Mouse (Mus musculus): Measurements from ENCODE around the gene Lpar5. TPM values are rescaled to one million over a fixed set of nuclear protein-coding genes. Genes with fewer than 3 reads are reported as not detected.

The Lpar5 gene
- polyA plus RNA-seq, 1 experiment: 13.9 TPM

- DNase-seq: no peak
- H3K4me1 ChIP-seq (ENCODE audit: control insufficient read depth, insufficient read depth, low read length): peaks cover 27% of the 10 kb centered on the region
- no peak for TF ChIP-seq CTCF (IDR thresholded peaks at IDR 0.05; ENCODE audit: insufficient read depth, low read length)
- no peak for TF ChIP-seq POLR2A (IDR thresholded peaks at IDR 0.05; ENCODE audit: borderline replicate concordance, extremely low read depth, low read depth, low read length)
- no peak overlapping the region for H3K4me3 ChIP-seq (replicated peaks; ENCODE audit: extremely low read depth, low read depth, low read length)
- WGBS: 37% methylated on average over 3 of the region's 3 CpGs
Measured at GRCm38 (mm10) chr6:125094843-125095242, 27.1 kb downstream of the Lpar5 start.

DNA sequence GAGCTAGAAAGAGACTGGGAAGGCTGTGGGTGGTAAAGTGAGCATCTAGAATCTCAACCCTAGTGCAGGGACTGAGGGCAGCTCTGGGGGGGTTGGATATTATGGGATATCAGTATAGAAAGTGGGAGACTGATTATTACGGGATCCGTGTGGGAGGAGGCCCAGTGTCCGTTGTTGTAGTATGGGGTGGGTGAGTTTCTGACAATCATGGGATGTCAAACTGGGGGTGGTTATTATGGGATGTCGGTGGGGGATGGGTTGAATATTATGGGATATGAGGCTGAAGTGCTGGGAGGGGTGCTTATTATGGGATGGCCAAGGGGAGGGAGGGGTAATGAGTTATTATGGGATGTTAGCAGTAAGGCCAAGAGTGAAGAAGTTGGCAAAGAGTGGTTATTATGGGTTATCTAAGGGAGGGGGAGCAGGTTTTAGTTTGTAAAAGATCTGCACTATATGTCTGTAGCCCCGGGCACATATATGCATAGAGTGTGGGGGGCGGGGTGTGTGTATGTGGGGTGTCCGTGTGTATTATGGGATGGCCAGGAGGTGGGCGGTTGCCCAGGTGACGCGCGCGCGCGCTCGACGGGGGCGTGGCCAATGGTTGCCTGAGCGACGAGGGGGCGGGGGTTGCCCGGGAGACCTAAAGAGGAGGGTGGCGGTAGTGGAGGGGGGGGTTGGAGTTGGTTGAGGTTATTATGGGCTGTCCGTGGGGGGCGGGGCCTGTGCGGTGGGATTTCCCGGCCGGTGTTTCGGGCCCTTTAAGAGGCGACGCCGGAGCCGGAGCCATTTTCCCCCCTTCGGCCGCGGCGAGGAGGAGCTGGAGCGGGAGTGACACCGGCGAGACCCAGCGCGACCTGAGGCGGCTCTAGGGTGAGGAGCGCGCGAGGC, 27.9 kb downstream of the Lpar5 start, which contains the start of gene Chd4:
Gene Chd4 (plus strand): TSS at position 591 of the 888 bp plus-strand sequence.
- 2% methylated on average over 39 of the region's 45 CpGs for WGBS
- TF ChIP-seq POLR2A (IDR thresholded peaks at IDR 0.05; ENCODE audit: borderline replicate concordance, extremely low read depth, low read depth, low read length) (peak; percentile 86; the same call in 1 of the 2 replicates), CTCF (IDR thresholded peaks at IDR 0.05; ENCODE audit: insufficient read depth, low read length) (no peak)

DNA sequence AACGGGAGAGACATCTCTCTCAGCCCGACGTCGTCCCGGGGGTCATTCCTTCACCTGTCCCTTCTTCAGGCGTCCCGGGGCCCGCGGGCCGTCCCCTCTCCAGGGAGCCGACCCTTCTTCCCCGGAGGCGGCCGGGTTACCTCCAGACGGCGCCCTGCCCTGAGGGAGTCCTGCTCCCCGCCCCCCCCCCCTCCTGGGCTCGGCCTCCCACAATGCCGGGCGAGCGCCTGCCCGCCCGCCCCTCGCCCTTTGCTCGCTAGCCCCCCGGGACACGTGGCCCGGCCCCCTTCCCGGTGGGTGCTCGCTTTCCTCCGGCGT, 28.5 kb downstream of the Lpar5 start:
- no peak for DNase-seq
- WGBS: 0% methylated on average over 16 of the region's 32 CpGs
- TF ChIP-seq CTCF (IDR thresholded peaks at IDR 0.05; ENCODE audit: insufficient read depth, low read length) (no peak), POLR2A (IDR thresholded peaks at IDR 0.05; ENCODE audit: borderline replicate concordance, extremely low read depth, low read depth, low read length) (no peak)
- Histone ChIP-seq H3K4me1 (ENCODE audit: control insufficient read depth, insufficient read depth, low read length) (peaks cover 28% of the 10 kb centered on the region), H3K4me3 (replicated peaks; ENCODE audit: extremely low read depth, low read depth, low read length) (peak overlapping the region; percentile 90)

More for the DNA sequence above, 27.9 kb downstream of the Lpar5 start, which contains the start of gene Chd4:
- DNase-seq: peak; percentile 88
- peaks cover 28% of the 10 kb centered on the region for H3K4me1 ChIP-seq (ENCODE audit: control insufficient read depth, insufficient read depth, low read length)
- H3K4me3 ChIP-seq (replicated peaks; ENCODE audit: extremely low read depth, low read depth, low read length): peak within 1 kb of the TSS; percentile 90

DNA sequence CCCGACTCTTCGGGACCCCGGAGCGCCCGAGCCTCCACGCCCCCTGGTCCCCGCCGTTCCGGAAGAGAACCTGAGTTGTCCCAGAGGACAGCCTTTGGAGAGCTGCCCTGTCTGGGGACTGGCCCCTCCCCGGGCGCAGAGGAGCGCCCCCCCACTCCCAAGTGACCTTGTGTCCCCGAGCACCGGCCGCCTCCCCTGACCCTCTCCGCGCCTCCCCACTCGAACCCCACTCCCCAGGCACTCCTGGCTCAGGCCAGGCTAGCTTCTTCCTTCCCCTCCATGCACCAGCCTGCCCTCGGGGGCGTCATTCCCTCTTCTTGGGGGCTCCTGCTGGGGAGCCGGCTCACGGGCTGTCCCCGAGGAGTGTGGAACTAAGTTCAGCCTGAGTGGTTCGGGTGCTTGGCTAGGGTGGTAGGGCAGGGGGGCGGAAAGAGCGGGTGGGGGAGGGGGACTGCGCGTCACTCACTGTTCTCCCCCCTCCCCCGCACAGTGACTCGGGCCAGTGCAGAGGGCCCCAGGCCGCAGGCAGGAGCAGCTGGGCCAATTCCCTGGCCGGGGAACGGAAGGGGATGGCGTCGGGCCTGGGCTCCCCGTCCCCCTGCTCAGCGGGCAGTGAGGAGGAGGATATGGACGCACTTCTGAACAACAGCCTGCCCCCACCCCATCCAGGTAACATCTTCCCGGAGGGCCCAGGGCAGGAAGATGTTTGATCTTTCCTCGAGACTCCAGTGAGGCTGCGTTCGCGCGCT, 29.1 kb downstream of the Lpar5 start:
- 1% methylated on average over 40 of the region's 44 CpGs for WGBS
- peak overlapping the region; percentile 90 for H3K4me3 ChIP-seq (replicated peaks; ENCODE audit: extremely low read depth, low read depth, low read length)
- no peak for TF ChIP-seq CTCF (IDR thresholded peaks at IDR 0.05; ENCODE audit: insufficient read depth, low read length)
- no peak for TF ChIP-seq POLR2A (IDR thresholded peaks at IDR 0.05; ENCODE audit: borderline replicate concordance, extremely low read depth, low read depth, low read length)
- peak; percentile 54 for DNase-seq
- H3K4me1 ChIP-seq (ENCODE audit: control insufficient read depth, insufficient read depth, low read length): peaks cover 28% of the 10 kb centered on the region

GRCm38 (mm10) chr6:125097346-125097689, 29.6 kb downstream of the Lpar5 start:
- 1% methylated on average over 12 of the region's 12 CpGs for WGBS
- no peak for DNase-seq
- Histone ChIP-seq H3K4me1 (ENCODE audit: control insufficient read depth, insufficient read depth, low read length) (peaks cover 28% of the 10 kb centered on the region), H3K4me3 (replicated peaks; ENCODE audit: extremely low read depth, low read depth, low read length) (peak overlapping the region; percentile 90)
- TF ChIP-seq CTCF (IDR thresholded peaks at IDR 0.05; ENCODE audit: insufficient read depth, low read length): no peak
- TF ChIP-seq POLR2A (IDR thresholded peaks at IDR 0.05; ENCODE audit: borderline replicate concordance, extremely low read depth, low read depth, low read length): no peak

GRCm38 (mm10) chr6:125097951-125098350, 30.2 kb downstream of the Lpar5 start:
- H3K4me1 ChIP-seq (ENCODE audit: control insufficient read depth, insufficient read depth, low read length): peaks cover 28% of the 10 kb centered on the region
- WGBS: 30% methylated on average over 8 of the region's 8 CpGs
- H3K4me3 ChIP-seq (replicated peaks; ENCODE audit: extremely low read depth, low read depth, low read length): peak overlapping the region; percentile 30

GRCm38 (mm10) chr6:125098513-125098912, 30.8 kb downstream of the Lpar5 start:
- 38% methylated on average over 3 of the region's 3 CpGs for WGBS
- Histone ChIP-seq H3K4me3 (replicated peaks; ENCODE audit: extremely low read depth, low read depth, low read length) (no peak overlapping the region), H3K4me1 (ENCODE audit: control insufficient read depth, insufficient read depth, low read length) (peaks cover 28% of the 10 kb centered on the region)
- TF ChIP-seq POLR2A (IDR thresholded peaks at IDR 0.05; ENCODE audit: borderline replicate concordance, extremely low read depth, low read depth, low read length) (no peak), CTCF (IDR thresholded peaks at IDR 0.05; ENCODE audit: insufficient read depth, low read length) (no peak)
- peak; percentile 17 for DNase-seq

More at GRCm38 (mm10) chr6:125097951-125098350, 30.2 kb downstream of the Lpar5 start:
- DNase-seq: no peak
- no peak for TF ChIP-seq POLR2A (IDR thresholded peaks at IDR 0.05; ENCODE audit: borderline replicate concordance, extremely low read depth, low read depth, low read length)
- TF ChIP-seq CTCF (IDR thresholded peaks at IDR 0.05; ENCODE audit: insufficient read depth, low read length): no peak

DNA sequence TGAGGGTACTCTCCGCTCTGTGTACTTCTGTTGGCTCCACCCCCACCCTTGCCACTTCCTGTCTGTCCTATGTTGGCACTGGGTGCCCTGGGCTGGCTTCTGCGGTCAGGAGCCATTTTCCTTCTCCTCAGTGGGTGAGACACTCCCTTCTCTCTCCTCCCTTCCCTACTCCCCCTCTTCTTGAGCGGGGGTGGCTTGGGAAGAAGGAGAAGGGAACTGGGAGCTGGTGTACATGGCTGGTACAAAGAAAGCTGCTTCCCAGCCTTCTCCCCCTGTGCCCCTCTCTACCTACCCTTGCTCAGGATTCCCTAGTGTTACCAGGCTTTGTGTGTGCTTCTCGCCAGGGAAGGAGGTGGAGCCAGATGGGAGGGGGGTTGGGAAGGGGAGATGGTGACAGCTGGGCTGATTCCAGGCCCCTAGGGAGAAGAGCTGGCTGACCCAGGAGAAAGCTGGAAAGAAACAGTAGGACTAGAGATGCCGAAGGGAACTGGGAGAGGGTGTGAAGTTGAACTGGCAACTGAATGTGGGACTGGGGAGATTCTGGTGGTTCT, 31.8 kb downstream of the Lpar5 start:
- DNase-seq: peak; percentile 48
- peak overlapping the region; percentile 1 for H3K4me3 ChIP-seq (replicated peaks; ENCODE audit: extremely low read depth, low read depth, low read length)
- H3K4me1 ChIP-seq (ENCODE audit: control insufficient read depth, insufficient read depth, low read length): peaks cover 28% of the 10 kb centered on the region
- no peak for TF ChIP-seq POLR2A (IDR thresholded peaks at IDR 0.05; ENCODE audit: borderline replicate concordance, extremely low read depth, low read depth, low read length)
- TF ChIP-seq CTCF (IDR thresholded peaks at IDR 0.05; ENCODE audit: insufficient read depth, low read length): no peak
- WGBS: 21% methylated on average over 5 of the region's 5 CpGs

- no peak for DNase-seq
- 61% methylated on average over 9 of the region's 9 CpGs for WGBS
- no peak for TF ChIP-seq CTCF (IDR thresholded peaks at IDR 0.05; ENCODE audit: insufficient read depth, low read length)
- no peak for TF ChIP-seq POLR2A (IDR thresholded peaks at IDR 0.05; ENCODE audit: borderline replicate concordance, extremely low read depth, low read depth, low read length)
- peaks cover 28% of the 10 kb centered on the region for H3K4me1 ChIP-seq (ENCODE audit: control insufficient read depth, insufficient read depth, low read length)
- H3K4me3 ChIP-seq (replicated peaks; ENCODE audit: extremely low read depth, low read depth, low read length): no peak overlapping the region
Measured at GRCm38 (mm10) chr6:125101444-125101843, 33.7 kb downstream of the Lpar5 start.

All from lung, adult 2 months (tissue).